Mouse (Mus musculus) heart, postnatal 36 days (tissue): Measurements from ENCODE around the gene Fgfbp1. TPM values are rescaled to one million over a fixed set of nuclear protein-coding genes. Genes with fewer than 3 reads are reported as not detected.

ENCODE experiments used
- DNase-seq, 2 experiments: peaks; one replicate each; pipeline ENCODE4 v3.0.0; 2021 to 2022
- intact Hi-C: fragments of 180-260 bp; cut with DNase I; formaldehyde crosslinking; loops from one replicate; pipeline ENCODE4 v1.15.1; 2025
- total RNA-seq, 2 experiments: library from RNA; stranded (reverse); gene quantifications; 2 replicates each; pipeline ENCODE4 v1.2.3; 2021

Gene Fgfbp1
- not detected for total RNA-seq

- intact Hi-C loops, result no loop called here
- DNase-seq, result no peak
These were observed at the start of gene Fgfbp1 for GRCm38 (mm10) chr5:43981620-43982019. TSS of gene Fgfbp1 (minus strand) at chr5:43981779.

GRCm38 (mm10) chr5:43998295-43998989 is 16.9 kb upstream of the Fgfbp1 start:
- DNase-seq, result no peak
- intact Hi-C loops, result no loop called here

- no peak for DNase-seq
- intact Hi-C loops, result no loop called here
These were observed 16.0 kb upstream of the Fgfbp1 start for GRCm38 (mm10) chr5:43997626-43998025.

GRCm38 (mm10) chr5:43996162-43996561 is 14.6 kb upstream of the Fgfbp1 start:
- intact Hi-C loops, result no loop called here
- no peak for DNase-seq

GRCm38 (mm10) chr5:43994981-43995380 is 13.4 kb upstream of the Fgfbp1 start:
- intact Hi-C loops, result no loop called here
- DNase-seq, result no peak

GRCm38 (mm10) chr5:43990316-43990715 is 8.7 kb upstream of the Fgfbp1 start:
- intact Hi-C loops, result loop anchor here (1.0 to 2.0 kb wide), 4 partner anchors 66 to 318 kb away; no protein-coding TSS in a partner anchor
- DNase-seq, result peak; percentile 62 to 73

- intact Hi-C loops, result no loop called here
These were observed 7.4 kb upstream of the Fgfbp1 start for GRCm38 (mm10) chr5:43989017-43989416.

GRCm38 (mm10) chr5:43986212-43986611 is 4.6 kb upstream of the Fgfbp1 start:
- intact Hi-C loops, result no loop called here
- no peak for DNase-seq

More at GRCm38 (mm10) chr5:43989017-43989416, 7.4 kb upstream of the Fgfbp1 start:
- DNase-seq, result no peak

- intact Hi-C loops, result no loop called here
- no peak for DNase-seq
These were observed 1.3 kb upstream of the Fgfbp1 start for GRCm38 (mm10) chr5:43982896-43983295.

- intact Hi-C loops, result no loop called here
- DNase-seq, result no peak
These were observed 1.2 kb downstream of the Fgfbp1 start for GRCm38 (mm10) chr5:43980397-43980796.

- intact Hi-C loops, result no loop called here
- no peak for DNase-seq
These were observed 4.6 kb downstream of the Fgfbp1 start for GRCm38 (mm10) chr5:43976821-43977561.

- intact Hi-C loops, result no loop called here
- DNase-seq, result no peak
These were observed 7.4 kb downstream of the Fgfbp1 start for GRCm38 (mm10) chr5:43974166-43974565.

- intact Hi-C loops, result no loop called here
- DNase-seq, result no peak
These were observed 10.4 kb downstream of the Fgfbp1 start for GRCm38 (mm10) chr5:43971156-43971555.

- intact Hi-C loops, result no loop called here
- DNase-seq, result no peak
These were observed 11.0 kb downstream of the Fgfbp1 start for GRCm38 (mm10) chr5:43970532-43970931.

GRCm38 (mm10) chr5:43968634-43969033 is 12.9 kb downstream of the Fgfbp1 start:
- no peak for DNase-seq
- intact Hi-C loops, result no loop called here

GRCm38 (mm10) chr5:43961056-43961455 is 20.5 kb downstream of the Fgfbp1 start:
- intact Hi-C loops, result no loop called here
- DNase-seq, result no peak

GRCm38 (mm10) chr5:43959884-43960440 is 21.6 kb downstream of the Fgfbp1 start:
- intact Hi-C loops, result no loop called here
- no peak for DNase-seq

GRCm38 (mm10) chr5:43953241-43953640 is 28.3 kb downstream of the Fgfbp1 start:
- intact Hi-C loops, result no loop called here
- no peak for DNase-seq

GRCm38 (mm10) chr5:43948748-43949275 is 32.8 kb downstream of the Fgfbp1 start:
- DNase-seq, result peak; percentile 26 to 37
- intact Hi-C loops, result no loop called here

- intact Hi-C loops, result no loop called here
- peak; percentile 22 to 29 for DNase-seq
These were observed 33.4 kb downstream of the Fgfbp1 start for GRCm38 (mm10) chr5:43948111-43948743.
